Mouse (Mus musculus) CD4-positive, CD25-positive, alpha-beta regulatory T cell (primary cell): ENCODE results near the gene Syt17. TPM values are rescaled to one million over a fixed set of nuclear protein-coding genes. Genes with fewer than 3 reads are reported as not detected.

ENCODE experiments used
- polyA plus RNA-seq: library from polyadenylated mRNA; unstranded; fragments of 100-300 nt; shearing (Covaris generic); gene quantifications from one replicate; pipeline ENCODE4 v1.2.1, GENCODE M21; 2017

Gene Syt17
- polyA plus RNA-seq: 0.92 TPM

DNA sequence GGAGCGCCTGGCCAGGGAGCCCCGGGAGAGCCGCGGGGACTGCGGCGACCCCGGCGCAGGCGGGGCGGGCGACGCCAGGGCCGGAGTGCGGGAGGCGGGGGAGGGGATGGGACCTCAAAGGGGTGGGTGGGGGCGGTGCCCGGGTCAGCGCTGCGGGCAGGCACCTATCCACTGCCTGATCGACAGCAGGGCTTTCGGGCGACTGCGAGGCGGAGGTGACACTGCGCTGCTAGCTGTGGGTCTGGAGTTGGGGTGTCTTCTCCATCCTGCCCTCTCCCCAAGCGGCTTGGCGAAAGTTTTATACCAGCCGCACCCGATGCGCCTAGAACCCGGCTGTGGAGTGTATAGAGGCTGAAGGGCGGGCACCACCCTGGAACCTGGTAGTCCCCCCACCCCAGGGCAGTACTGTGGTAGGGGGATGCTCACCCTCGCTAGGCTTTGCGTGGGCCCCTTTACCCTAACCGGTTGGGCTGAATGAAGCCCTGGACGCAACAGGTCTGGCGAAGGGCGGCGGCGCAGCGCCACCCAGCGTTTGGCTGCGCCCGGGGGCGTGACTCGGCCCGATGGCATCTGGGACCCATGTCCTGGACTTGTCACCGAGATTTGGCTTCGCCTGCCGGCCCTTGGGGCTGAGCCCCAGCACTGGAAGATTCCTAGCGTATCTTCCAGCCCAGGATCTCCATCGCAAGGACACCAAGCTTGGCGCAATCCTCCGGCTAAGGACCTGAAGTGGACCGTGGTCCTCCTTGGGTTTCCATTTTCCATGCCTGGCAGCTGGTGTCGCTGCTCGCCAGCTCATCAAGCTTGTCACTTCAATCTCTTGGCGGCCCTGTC, at the start of gene Syt17:
TSS of gene Syt17 (minus strand) at position 89 of the 834 bp plus-strand sequence.

GRCm38 (mm10) chr7:118491431-118492147, 43.6 kb upstream of the Syt17 start, which contains the start of gene Itpripl2:
TSS of gene Itpripl2 (minus strand) at chr7:118491975.

Other genes with a start within 250 kb of the Syt17 start
- gene Smg1, start 204.6 kb downstream of the Syt17 start, polyA plus RNA-seq: 54.5 TPM
- gene Itpripl2, start 43.8 kb upstream of the Syt17 start, polyA plus RNA-seq: 0.74 TPM
- 10.5 TPM for gene Coq7, start 85.1 kb upstream of the Syt17 start, polyA plus RNA-seq
- 0.05 TPM for gene Tmc7, start 136.5 kb upstream of the Syt17 start, polyA plus RNA-seq
- not detected for gene Tmc5, start 149.1 kb upstream of the Syt17 start, polyA plus RNA-seq